Mouse (Mus musculus): ENCODE measurements around the gene Eif3b.

DNA sequence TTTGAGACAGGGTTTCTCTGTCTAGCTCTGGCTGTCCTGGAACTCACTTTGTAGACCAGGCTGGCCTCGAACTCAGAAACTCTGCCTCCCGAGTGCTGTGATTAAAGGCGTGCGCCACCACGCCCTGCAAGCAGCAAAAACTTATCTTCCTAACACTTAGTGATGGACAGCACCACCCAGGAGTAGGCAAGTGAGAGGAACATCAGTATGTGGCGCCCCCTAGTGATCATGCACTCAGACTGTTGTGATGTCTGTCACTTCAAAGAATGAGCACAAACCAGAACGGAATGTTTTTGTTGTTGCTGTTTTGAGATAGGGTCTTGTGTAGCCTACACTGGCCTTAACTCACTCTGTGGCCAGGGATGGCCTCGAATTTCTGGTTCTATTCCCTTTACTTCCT is 7.8 kb upstream of the Eif3b start:
- no peak for TF ChIP-seq GATA1 (IDR thresholded peaks at IDR 0.05; ENCODE audit: borderline replicate concordance, low read length)
- TF ChIP-seq FLI1 (IDR thresholded peaks at IDR 0.05; ENCODE audit: low read length): no peak

Measured in megakaryocyte, embryonic 14.5 days (primary cell).